Mouse (Mus musculus) cerebellum, adult 9-10 months (tissue): ENCODE results near the gene H2afy.

Experiments
- DNase-seq: peaks from one replicate; pipeline ENCODE4 v3.0.0; 2022

Gene H2afy

DNA sequence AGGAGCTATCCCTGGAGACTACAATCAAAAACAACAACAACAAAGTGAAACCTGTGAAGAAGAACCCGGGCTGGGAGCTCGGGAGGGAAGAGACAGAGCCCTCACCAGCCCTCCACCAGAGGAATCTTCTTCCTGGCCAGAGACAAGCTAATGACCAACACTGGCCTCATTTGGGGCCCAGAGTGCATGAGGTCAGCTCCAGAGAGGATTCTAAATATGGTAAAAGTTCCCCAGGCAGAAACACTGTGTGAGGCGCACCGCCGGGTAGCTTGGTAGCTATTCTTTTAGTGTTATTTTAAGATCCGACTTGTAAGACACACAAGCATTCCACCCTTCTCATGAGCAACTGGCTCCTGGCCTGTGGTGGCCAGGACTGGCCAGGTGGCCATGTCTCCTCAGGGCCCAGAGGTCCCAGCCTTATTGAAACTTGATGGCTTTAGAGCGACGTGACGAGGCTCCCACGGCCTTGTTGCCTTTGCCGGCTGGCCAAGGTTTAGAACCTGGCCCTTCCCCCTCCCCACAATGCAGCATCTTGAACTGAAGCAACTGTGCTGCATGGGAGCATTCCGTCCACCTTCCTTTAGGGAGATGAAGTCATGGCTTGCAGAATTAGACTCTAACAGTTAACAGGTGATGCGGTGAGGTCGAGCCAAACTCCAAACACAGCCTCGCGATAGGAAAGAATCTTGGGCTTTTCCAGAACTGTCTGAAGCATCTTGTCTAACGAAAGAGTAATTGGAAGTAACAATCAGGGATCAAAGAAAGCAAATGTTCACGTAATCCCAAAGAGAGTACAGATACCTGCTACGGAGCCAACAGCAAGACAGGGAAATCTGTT is 25.2 kb downstream of the H2afy start:
- DNase-seq = no peak

DNA sequence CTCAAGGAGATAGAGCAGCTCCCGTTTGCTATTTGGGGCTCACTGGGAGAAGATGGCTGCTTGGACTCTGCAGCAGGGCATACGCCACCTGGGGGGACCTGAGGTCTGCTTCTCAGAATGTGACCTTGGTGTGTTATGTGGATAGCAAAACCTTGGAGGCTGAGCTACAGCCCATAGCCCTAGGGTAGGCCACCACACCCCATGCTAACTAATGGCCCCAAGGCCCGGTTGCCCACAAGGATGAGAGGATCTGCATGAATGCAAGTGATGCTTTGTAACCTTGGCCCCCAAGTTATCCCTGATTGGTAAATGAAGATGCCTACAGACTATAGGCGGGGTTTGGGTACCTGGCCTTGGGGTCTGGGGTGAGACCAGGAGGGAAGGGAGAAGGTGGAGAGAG is 26.5 kb downstream of the H2afy start:
- DNase-seq = no peak

DNA sequence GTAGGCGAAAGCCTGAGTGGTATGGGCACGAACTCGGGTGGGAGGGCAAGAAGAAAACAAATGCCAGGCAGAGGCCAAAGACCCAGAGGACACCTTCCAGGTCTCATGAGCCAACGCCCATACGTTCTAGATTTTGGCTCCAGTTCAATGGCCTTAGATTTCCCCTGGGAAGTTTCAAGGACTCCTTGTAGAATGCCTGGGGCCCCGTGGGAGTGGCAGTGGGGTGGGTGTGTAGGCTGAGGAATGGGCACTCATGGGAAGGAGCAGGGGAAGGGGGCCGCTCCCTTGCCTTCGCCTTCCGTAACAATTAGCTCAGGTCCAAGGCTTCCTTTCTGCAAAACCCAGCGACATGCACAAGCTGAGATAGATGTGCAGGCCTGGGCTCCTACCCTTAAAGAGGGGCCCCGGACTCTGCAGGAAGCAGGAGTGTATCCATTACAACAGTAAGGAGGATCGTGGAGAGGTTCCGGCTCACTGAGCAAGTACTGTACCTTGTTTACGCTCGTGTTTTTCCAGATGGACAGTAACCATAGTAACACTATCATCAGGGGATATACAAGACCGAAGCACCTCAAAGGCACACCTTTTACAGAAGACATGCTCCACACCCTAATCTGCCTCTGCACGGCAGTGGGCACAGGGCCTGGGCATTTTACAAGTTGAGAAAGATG is 27.2 kb downstream of the H2afy start:
- no peak for DNase-seq

DNA sequence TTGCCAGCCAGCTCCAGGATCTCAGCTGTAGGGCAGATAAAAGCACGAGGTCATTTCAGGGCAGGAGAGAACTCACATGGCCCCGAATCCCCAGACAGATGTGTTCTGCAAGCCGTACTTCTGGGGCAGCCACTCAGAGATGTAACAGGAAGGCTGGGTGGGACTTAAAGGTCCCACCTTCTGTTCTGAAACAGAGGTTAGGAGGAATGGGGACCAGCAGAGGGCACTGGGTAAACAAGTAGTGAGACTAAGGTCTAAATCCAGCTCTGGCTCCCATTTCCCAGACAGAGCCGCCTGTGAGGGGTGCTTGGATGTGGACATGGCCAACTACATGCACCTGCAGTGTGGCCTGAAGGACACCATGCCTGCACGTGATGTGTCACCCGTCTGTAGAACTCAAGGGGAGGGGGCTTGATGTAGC is 31.2 kb downstream of the H2afy start:
- DNase-seq = no peak

DNA sequence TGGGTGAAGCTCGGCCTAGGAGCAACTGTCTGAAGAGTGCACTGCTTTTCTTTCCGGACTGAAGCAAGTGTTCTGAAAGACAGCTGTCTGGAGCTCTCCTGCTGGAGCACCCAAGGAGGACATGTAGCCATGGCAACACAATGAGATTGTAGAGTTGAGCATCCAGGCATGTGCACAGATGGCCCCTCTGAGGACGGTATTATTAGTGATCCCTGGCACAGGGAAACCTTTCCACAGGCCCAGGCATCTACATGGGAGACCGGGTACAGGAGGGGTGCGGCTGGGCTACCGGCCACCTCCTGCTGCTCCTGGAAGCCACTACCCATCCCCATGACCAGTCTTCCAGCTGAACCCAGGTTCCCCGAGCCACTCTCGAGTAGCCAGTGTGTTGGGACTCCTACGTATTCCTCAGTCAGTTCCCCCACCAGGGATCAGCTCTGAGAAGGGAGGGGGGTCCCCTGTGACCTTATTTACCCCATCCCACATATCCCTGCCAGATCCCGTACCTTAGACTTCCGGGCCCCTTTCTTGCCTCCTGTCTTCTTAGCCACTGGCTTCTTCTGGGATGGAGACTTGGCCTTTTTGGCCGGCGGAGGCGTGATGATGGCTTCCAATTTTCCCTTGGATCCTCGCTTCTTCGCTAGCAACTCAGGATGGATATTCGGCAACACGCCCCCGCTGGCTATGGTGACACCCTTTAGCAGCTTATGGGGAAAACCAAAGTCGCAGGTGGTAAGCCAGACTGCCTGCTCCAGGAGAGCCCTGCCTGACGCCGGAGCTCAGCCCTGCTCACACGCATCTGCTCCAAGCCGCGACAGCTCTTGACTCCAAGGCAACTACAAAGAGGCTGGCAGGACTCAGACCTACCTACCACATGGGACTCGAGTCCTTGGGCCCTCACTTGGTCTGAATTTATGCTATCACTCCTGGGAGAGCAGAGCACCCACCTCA is 32.1 kb downstream of the H2afy start:
- peak; percentile 64 for DNase-seq

DNA sequence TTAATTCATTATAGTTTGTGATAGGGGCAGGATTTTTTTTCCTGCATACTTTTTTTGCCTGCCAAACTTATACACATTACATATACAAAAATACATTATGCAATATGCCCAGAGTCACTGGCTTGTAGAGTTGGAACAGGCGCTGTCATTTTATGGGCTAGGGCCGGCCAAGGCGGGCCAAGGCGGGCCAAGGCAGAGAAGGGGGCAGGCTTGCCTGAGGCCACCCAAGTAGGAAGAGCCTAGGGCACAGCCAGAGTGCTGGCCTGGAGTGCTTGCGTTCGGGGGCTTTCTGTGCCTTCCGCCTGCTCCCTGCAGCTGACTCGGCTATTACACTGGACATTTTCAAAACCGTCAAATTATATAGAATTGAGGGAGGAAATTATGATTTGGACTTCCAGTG is 34.0 kb downstream of the H2afy start:
- DNase-seq = no peak

DNA sequence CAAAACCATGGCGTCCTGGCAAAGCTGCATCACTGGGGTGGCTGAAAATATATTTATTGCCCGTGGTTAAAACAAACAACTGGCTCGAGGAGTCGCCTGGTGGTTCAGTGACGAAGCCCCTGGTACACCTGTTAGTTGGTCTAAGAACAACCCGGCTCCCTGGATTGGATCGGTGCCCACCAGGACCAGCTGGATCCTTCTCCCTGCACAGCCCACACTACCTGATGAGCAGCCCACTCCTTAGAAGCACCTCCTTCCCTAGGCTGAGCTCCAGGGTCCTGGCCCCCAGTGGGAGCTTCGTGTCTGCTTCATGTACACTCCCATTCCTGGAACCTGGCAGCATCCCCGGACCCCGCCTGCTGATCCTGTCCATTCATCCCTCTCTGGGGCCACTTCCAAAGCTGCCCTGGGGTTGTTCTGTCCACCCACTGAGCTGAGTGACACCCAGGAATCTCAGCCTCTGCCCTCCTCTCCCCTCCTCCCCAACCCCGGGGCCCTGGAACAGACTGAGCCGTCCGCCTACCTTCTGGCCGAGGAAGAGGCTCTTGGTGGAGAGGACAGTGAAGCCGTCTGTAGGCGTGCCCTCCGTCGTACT is 40.5 kb downstream of the H2afy start:
- DNase-seq = no peak

DNA sequence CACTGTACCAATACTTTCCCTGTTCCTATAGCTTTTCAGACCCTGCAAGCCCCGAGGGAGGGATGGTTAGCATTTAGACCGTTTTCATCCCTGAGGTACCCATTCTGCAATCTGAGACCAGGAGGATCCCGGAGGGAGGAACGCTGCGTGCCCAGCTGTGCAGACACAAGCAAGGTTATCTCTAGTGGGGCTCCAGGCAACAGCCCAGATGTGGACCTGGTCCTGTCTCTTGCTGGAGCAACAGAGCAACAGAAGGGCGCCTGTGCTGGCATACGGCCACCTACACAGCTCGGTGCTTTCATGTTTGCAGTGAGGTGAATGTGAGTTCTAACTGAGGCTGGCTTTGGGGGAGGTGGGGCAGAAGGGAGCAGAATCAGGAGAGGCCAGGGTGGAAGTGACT is 41.6 kb downstream of the H2afy start:
- DNase-seq = no peak

DNA sequence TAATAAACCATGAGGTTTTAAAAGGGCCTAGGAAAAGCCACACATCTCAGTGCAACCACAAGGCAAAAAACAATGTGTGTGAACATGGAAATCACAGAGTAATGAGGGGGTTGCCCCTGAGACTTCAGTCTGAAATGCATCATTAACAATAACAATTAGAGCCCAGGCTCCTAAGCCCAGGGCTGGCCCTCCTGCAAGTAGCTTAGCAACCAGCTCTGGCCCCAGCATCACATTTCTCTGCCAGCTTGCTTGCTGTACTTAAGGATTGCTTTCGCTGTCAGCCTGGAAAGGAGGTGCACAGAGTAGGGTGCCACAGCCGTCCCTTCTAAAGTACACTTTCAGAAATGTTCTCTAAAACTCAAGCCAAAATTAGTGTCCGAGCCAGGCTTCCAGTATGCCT is 42.5 kb downstream of the H2afy start:
- no peak for DNase-seq

DNA sequence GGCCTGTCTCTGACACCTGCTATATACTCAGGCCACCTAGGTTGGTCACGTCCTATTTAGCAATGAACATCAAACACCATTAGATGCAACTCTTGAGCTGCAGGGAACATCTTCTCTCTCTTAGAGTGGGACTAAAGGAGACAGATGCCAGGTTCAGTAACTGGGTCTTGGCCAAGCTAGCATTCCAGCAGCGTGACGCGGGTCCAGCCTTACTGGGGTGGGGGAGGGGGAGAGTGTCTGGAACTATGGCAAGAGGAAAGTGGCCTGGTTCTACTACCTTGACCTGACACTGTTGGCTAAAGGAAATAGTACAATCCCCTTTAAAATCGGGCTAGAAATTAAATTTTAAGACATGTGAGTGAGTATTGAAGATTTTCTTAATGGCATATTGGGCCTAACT is 43.6 kb downstream of the H2afy start:
- DNase-seq = no peak

DNA sequence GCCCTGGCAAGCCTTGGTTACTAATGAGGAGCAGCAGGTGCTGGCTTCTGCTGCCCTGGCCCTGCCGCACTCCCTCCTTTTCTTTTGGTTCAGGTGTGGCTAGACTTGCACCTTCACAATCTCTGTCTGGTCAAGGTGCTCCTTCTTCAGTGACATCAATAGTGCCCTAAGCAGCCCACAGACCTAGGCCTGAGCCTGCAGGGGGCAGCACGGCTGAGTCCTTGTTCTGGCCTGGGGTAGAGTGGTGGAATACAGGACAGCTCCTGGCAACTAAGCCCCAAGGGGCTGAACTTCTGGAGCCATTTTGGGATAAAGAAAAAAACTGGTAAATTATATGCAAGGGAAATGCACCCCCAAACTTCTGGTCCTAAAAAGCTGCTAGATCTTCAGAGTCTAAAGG is 45.6 kb downstream of the H2afy start:
- no peak for DNase-seq

DNA sequence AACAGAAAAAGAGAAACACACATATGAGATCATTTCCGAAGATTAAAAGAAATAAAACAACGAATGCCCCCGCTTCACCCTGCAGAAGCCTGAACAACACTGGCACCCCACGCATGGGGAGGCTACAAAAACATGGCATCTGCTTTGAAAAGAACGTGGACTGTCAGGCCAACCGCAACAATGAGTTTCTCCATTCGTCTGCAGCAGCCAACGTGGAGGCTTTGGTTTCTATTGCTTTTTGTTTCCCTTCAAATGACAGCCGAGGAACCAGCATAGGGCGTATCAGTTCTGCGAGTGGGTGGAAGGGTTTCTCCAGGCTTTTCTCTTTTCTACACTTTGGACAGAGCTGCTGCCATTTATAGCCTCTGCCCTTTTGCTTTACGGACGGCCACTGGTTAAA is 47.6 kb downstream of the H2afy start:
- DNase-seq = no peak

DNA sequence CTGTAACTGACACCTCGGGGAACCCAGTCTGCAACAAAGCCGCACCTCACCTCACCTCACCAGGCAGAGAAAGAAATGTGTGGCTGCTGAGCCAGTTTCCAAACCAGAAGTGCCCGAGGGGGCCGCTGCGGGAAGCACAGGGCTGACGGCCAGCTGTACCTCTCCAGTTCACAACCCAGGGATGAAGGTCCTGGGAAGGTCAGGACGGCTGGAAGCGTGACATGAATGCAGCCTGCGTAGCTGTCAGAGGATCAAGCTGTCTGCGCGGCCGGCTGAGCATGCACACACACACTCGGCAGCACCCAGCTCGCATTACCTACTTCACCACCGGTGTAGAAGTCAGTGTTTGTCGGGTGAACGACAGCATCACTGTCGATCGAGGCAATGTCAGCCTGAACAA is 48.2 kb downstream of the H2afy start:
- DNase-seq = no peak

DNA sequence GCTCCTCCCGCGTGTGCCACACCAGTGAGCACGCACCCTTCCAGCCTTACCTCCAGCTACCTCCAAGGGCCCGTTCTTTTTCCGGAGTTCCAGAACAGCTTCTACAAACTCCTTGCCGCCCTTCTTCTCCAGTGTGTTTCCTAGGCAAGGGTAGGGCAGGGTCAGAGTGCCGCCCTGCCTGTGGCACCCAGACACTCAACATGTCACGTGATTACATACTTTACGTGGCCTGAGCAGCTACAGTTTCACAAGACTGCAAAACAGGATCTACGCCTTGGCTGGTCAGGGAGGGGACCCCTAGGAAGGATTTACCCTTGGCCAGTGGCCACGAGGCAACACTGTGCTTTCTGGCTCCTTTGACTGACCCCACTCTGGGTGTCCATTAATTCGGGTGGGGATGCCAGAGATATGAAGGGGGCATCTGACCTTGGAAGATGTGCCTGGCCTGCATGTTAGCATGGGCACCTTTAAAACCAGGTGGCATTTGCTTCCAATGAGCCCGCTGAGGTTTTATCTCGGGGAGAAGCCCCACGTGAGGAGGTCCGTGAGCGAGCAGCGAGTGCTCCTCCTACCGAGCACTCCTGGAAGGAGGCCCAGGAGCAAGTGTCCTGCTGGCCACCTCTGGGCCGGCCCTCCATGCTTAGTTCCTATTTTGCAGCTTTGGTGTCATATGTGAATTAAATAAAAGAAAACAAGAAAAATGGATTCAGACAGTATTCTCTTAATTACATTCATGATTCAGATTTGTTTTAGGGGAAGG is 51.8 kb downstream of the H2afy start:
- no peak for DNase-seq

DNA sequence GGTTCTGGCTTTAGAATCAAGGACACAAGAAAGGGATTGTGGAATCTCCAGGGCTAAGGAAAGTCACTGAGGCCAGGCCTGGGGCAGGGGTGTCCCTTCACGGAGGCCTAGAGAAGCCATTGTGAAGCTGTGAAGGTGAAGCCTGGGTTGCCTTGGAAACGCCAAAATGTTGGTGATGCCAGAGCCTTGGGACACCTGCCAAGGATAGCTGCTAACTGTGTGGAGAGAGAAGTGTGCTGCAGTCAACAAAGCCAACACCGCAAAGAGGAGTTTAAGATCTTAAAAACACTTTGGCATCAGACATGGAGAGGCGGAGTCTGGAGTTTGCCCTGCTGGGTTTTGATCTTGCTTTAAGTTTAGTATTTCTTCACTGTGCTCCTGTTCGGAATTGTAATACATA is 54.5 kb downstream of the H2afy start:
- no peak for DNase-seq

DNA sequence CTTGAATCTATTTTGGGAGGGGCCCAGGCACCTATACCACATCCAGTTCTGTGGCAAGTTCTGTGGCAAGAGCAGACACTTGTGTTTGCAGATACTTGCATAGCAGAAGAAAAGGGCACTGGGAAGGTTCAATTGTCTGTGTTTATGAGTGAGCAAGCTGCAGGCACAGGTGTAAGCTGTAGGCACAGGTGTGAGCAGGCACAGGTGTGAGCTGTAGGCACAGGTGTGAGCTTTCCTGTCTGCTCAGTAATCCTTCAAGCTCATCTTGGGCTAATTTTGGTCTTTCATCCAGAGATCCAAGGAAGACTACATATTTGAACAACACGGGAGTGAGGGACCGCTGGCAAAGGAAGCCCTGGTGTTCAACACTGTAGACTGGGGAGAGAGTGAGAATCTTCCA is 56.5 kb downstream of the H2afy start:
- no peak for DNase-seq

DNA sequence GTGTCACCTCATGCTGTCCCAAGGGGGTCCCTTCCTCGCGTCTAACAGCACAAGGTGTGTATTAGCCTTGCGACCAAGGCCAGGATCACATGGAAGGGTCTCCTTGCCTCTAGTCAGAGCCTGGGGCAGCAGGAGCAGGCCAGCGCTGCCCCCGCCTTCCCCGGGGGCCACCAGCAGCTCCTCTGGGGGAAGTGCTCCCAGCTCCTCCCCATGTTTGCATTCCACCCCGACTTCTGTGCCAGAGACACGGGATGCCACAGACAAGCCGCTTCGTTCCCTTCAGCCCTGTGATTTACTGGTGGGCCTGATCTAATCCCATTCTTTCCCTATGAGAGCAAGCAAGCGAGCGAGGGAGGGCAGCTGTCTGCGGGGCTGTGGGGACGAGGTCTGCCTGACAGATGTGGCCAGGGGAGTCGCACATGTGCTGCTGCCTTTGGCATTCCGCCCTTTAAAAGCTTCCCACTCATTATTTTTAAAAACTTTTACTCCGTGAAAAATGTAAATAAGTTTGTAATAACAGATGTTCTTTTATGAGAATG is 57.4 kb downstream of the H2afy start:
- no peak for DNase-seq

DNA sequence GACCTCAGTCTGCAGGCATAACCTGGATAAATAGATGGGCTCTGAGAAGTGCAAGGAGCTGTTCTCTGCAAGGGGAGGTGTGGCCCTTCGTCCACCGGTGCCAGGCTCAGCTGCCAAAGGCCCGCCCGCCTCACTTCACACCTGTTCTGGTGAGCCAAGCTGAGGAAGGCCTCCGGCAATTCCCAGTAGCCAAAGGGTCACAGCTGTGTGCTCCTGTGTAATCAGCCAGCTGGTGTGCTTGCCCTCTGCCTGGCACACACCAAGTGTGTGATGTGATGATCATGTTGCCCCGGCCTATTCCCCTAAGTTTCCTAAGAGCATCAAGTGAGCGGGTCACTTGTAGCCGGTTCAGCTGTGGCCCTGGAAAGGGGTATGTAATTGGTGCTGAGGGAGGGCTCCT is 60.2 kb downstream of the H2afy start:
- no peak for DNase-seq

DNA sequence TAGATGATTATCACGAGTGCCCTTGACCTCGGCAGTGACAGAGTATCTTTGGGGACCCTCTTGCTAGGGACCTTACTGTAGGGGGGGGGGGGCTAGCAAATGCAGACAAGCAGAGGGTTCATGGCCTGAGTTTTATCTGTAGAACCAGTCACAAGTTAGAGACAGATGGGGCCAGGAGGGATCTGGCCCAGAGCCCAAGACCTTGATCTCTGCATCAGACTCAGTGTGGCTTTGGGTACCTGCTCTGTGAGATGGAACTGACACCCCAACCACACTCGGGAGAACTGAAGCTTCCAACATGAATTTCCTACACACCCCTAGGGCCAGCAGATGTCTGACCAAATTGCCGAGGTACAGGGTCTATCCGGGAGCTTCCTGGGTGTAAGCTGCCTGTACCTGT is 63.0 kb downstream of the H2afy start:
- peak; percentile 39 for DNase-seq

DNA sequence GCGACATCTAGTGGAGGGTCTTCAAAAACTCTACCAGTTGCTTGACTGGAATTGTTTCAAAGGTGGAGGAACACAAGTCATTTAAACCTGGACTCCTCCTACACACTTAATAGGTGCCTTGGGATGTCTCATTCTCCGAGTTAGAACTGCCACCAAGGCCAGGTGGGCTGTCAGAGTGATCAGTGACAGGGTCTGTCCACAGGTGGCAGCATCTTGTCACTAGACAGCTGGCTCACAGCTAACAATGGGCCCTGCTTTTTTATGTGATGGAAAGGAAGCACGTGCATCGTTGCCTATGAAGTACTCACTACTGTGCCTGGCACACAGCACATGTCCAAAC is 63.9 kb downstream of the H2afy start:
- peak; percentile 26 for DNase-seq

DNA sequence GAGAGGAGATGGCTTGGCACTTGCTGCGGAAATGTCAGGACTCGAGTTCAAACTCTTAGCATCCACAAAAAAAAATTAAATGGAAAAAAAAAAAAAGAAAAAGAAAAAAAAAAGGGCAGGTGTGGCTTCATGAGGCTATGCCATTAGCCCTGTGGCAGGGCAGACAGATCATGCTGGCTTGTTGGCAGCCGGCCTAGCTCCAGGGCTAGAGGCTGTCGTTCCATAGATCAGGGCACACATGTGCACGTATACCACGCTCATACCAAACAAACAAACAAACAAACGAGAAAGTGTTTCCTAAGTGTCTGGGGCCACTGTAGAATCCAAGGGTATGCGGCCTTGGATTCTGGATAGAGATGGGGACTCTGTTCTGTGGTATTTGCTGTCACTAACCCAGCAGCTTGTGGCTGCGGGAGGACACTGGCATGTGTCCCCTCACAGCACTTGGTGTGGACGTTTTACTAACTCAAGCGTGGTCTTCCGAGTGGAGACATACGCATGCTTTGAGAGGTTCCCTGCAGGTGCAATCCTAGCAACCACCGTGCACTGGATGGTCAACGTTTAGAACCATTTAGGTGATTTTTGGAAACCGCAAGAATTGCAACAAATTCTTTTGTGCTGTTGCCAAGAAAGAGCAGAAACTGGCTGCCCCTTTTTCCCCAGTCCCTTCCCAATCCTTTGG is 64.4 kb downstream of the H2afy start:
- DNase-seq = peak; percentile 70

DNA sequence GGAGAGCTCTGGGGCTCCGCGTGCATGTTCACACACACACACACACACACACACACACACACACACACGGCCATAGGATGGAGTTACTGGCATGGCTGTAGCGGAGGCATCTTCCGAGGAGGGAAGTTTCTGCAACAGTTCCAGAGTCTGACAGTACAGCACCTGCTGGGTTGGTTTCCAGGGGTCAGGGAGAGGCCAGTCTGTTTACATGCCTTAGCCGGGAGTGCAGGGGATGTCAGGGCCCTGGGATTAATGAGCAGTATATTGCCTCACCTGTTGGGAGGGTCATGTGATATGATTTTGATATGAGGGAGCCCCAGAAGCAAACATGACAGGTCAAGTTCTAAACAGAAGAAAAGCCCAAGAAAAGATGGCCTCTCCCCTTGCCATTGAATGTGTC is 66.5 kb downstream of the H2afy start:
- DNase-seq = no peak
